Mouse (Mus musculus) bone marrow, adult 2 months (tissue): ENCODE data around the gene Smc1b. TPM values are rescaled to one million over a fixed set of nuclear protein-coding genes. Genes with fewer than 3 reads are reported as not detected.

ENCODE experiments used
- H3K27ac ChIP-seq: fragments of 200-500 bp; 2 replicates; pipeline ENCODE4 v1.5.1; 2012; ENCODE audit warnings: low read depth, mild to moderate bottlenecking, control low read depth, inconsistent platforms, low read length; ENCODE audit not compliant: control insufficient read depth, poor library complexity, insufficient read depth
- H3K4me1 ChIP-seq: fragments of 200-500 bp; 2 replicates; pipeline ENCODE4 v1.6.1; 2011; ENCODE audit warnings: low read length; ENCODE audit not compliant: control insufficient read depth, insufficient read depth
- H3K4me3 ChIP-seq: fragments of 200-500 bp; replicated peaks from 2 replicates; pipeline ENCODE3; 2011; ENCODE audit warnings: mild to moderate bottlenecking, low read depth, low read length, control low read depth; ENCODE audit not compliant: control insufficient read depth
- CTCF ChIP-seq: fragments of 200-500 bp; IDR thresholded peaks from 2 replicates; pipeline ENCODE4 v1.5.1; 2011; ENCODE audit warnings: low read length, control low read depth; ENCODE audit not compliant: control insufficient read depth, insufficient read depth
- POLR2A ChIP-seq: fragments of 200-500 bp; IDR thresholded peaks from 2 replicates; pipeline ENCODE4 v1.6.1; 2011; ENCODE audit warnings: low read depth, mild to moderate bottlenecking, control low read depth, low read length, borderline replicate concordance; ENCODE audit not compliant: control insufficient read depth
- WGBS: fragments of 180-500 bp; shearing (Covaris S2); methylation state at CpG from one replicate; pipeline ENCODE4 v1.1.7; 2018; 5-methylcytosine and 5-hydroxymethylcytosine counted together
- polyA plus RNA-seq: library from polyadenylated mRNA; stranded (reverse); fragments of >200 nt; gene quantifications from 2 replicates; pipeline ENCODE4 v1.2.4, GENCODE M21; 2011; ENCODE audit warnings: low replicate concordance; ENCODE audit not compliant: missing spikeins, insufficient read depth, insufficient read length

Gene Smc1b
- polyA plus RNA-seq, 1 experiment = 0.62 TPM

DNA sequence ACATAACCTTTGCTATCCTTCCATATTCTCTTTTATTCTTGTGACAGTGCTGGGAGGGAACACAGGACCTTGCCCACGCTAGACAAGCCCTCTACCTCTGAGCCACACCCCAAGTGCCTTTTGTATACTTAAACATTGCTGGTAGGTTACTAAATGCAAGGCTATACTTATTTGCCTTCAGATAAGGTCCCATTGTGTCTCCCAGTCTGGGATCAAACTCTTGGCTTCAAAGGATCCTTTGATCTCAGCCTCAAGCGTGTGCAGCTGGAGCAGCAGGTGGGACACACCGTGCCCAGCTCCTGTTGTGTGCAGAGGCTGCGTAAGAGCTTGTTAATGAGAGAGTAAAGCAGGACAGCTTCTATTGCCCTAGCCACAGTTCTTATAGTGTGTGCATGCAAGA is 104.0 kb downstream of the Smc1b start:
- WGBS = 78% methylated on average over 4 of the region's 4 CpGs
- TF ChIP-seq CTCF = no peak
- no peak for TF ChIP-seq POLR2A

DNA sequence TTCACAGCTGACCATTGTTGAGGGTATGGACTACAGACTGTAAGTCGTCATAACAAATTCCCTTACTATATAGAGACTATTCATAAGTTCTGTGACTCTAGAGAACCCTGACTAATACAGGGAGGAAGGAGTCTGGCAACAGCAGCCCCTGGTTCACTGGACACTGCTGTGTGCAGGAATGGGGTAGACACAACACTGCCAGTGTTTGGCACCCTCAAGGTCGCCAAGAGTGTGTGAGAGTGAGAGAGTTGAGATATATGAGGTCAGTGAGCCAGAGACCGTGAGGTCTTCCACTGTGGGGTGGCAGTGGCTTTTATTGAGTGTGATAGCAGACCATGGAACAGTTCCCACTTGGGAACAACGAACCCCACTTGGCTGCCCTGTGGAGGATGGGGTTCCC is 105.6 kb downstream of the Smc1b start:
- H3K4me3 ChIP-seq = no peak overlapping the region
- TF ChIP-seq CTCF (no peak), POLR2A (no peak)
- no peak overlapping the region for H3K27ac ChIP-seq
- H3K4me1 ChIP-seq = no peaks in the 10 kb centered on the region
- 70% methylated on average over 4 of the region's 4 CpGs for WGBS

More for the DNA sequence above, 104.0 kb downstream of the Smc1b start:
- Histone ChIP-seq H3K4me1 (no peaks in the 10 kb centered on the region), H3K4me3 (no peak overlapping the region), H3K27ac (no peak overlapping the region)

- H3K4me3 ChIP-seq = no peak overlapping the region
- 57% methylated on average over 4 of the region's 4 CpGs for WGBS
- no peak for TF ChIP-seq POLR2A
- TF ChIP-seq CTCF = no peak
- no peaks in the 10 kb centered on the region for H3K4me1 ChIP-seq
- no peak overlapping the region for H3K27ac ChIP-seq
Measured at GRCm38 (mm10) chr15:85022211-85022610, 109.6 kb downstream of the Smc1b start.

DNA sequence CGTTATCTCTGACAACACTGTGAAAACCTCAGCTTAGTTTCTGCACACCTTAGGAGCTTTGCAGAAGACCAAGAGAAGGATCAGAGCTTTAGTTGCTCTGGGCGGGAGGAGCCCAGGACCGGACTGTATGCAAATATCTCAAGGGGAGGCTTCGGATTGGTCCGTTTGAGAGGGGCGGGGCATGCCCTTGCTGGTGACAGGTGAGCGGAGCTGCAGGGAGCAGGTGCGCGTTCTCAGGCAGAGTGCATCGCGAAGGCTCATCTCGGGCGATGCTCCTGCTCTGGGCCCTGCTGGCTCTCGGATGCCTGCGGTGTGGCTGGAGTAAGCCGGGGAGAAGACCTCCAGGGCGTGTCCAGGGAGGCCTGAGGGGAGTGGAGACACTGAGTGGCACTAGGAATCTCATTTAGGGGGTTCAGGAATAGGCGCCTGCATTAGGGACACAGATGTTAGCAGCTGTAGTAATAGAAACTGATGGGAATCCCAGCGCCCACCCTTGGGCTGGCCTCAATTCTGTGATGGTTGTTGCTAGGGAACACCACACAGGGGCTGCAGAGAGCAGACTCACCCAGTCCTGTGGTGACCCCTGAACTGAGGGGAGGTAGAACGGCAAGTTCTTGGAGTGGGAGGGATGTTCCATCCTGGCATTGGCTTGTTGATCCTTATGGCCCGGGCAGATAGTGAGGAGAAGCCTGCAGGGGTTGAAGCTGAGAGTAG is 114.7 kb downstream of the Smc1b start, which contains the start of gene Upk3a:
Upk3a (plus strand) TSS at position 191 of the 714 bp plus-strand sequence.
- H3K27ac ChIP-seq = no peak within 1 kb of the TSS
- TF ChIP-seq CTCF = no peak
- no peak for TF ChIP-seq POLR2A
- no peaks in the 10 kb centered on the region for H3K4me1 ChIP-seq
- H3K4me3 ChIP-seq = no peak within 1 kb of the TSS
- WGBS = 11% methylated on average over 21 of the region's 21 CpGs

- Histone ChIP-seq H3K27ac (no peak overlapping the region), H3K4me1 (no peaks in the 10 kb centered on the region), H3K4me3 (no peak overlapping the region)
- TF ChIP-seq POLR2A (no peak), CTCF (no peak)
- WGBS = 72% methylated on average over 11 of the region's 11 CpGs
Measured at GRCm38 (mm10) chr15:85015771-85016170, 116.0 kb downstream of the Smc1b start.

Other genes with a start within 250 kb of the Smc1b start
- 0.92 and 1.0 TPM in 2 replicates for gene Gm29666, start 211.9 kb downstream of the Smc1b start, polyA plus RNA-seq
- gene Nup50, start 208.6 kb downstream of the Smc1b start, polyA plus RNA-seq = 28.4 and 40.7 TPM in 2 replicates
- 11.9 and 14.9 TPM in 2 replicates for gene 5031439G07Rik, start 143.4 kb downstream of the Smc1b start, polyA plus RNA-seq
- gene Upk3a, start 114.8 kb downstream of the Smc1b start, polyA plus RNA-seq = not detected in 2 replicates
- gene Fam118a, start 103.0 kb downstream of the Smc1b start, polyA plus RNA-seq = 2.0 and 8.7 TPM in 2 replicates
- not detected in 2 replicates for gene Ribc2, start 114 bp upstream of the Smc1b start, polyA plus RNA-seq
- gene Fbln1, start 74.0 kb upstream of the Smc1b start, polyA plus RNA-seq = 2.0 and 3.6 TPM in 2 replicates
- 24.4 and 66.8 TPM in 2 replicates for gene Atxn10, start 204.3 kb upstream of the Smc1b start, polyA plus RNA-seq